Mouse (Mus musculus) induced T-regulatory cell, adult 2 months (primary cell): Measurements from ENCODE around the gene Tuba4a.

ENCODE experiments used
- DNase-seq: peaks from one replicate; pipeline ENCODE4 v3.0.0-alpha.2; 2012; ENCODE audit warnings: low read depth

Gene Tuba4a

GRCm38 (mm10) chr1:75211141-75211708, 8.4 kb downstream of the Tuba4a start:
- DNase-seq, result no peak

GRCm38 (mm10) chr1:75210136-75211087, 9.3 kb downstream of the Tuba4a start, which contains the start of the genes Glb1l and Stk16:
TSS of gene Glb1l (minus strand) at chr1:75210813.
TSS of gene Stk16 (plus strand) at chr1:75210838.
- peak; percentile 98 for DNase-seq

- DNase-seq, result peak; percentile 54
Measured at GRCm38 (mm10) chr1:75208967-75209678, 10.5 kb downstream of the Tuba4a start.

GRCm38 (mm10) chr1:75201236-75201635, 18.4 kb downstream of the Tuba4a start:
- DNase-seq, result no peak

- DNase-seq, result peak; percentile 75
Measured at GRCm38 (mm10) chr1:75192452-75192851, 27.2 kb downstream of the Tuba4a start.

GRCm38 (mm10) chr1:75191622-75192402, 27.9 kb downstream of the Tuba4a start, which contains the start of the genes Ankzf1 and Atg9a:
TSS of gene Ankzf1 (plus strand) at chr1:75192151.
TSS of gene Atg9a (minus strand) at chr1:75192196.
- peak; percentile 98 for DNase-seq

GRCm38 (mm10) chr1:75191258-75191621, 28.4 kb downstream of the Tuba4a start:
- no peak for DNase-seq

GRCm38 (mm10) chr1:75190577-75190976, 29.1 kb downstream of the Tuba4a start:
- no peak for DNase-seq

- DNase-seq, result no peak
Measured at GRCm38 (mm10) chr1:75187914-75188483, 31.7 kb downstream of the Tuba4a start.

GRCm38 (mm10) chr1:75187126-75187525, 32.5 kb downstream of the Tuba4a start:
- DNase-seq, result no peak

GRCm38 (mm10) chr1:75185495-75185894, 34.2 kb downstream of the Tuba4a start:
- DNase-seq, result no peak

- DNase-seq, result peak; percentile 19
Measured at GRCm38 (mm10) chr1:75182160-75182559, 37.5 kb downstream of the Tuba4a start.

- no peak for DNase-seq
Measured at GRCm38 (mm10) chr1:75181377-75181870, 38.2 kb downstream of the Tuba4a start.

- no peak for DNase-seq
Measured at GRCm38 (mm10) chr1:75180741-75181140, 38.9 kb downstream of the Tuba4a start.

- peak; percentile 89 for DNase-seq
Measured at GRCm38 (mm10) chr1:75180105-75180590, 39.5 kb downstream of the Tuba4a start, which contains the start of gene Abcb6. TSS of gene Abcb6 (minus strand) at chr1:75180392.

- DNase-seq, result peak; percentile 49
Measured at GRCm38 (mm10) chr1:75179334-75180104, 40.1 kb downstream of the Tuba4a start.

GRCm38 (mm10) chr1:75168472-75169464, 50.9 kb downstream of the Tuba4a start, which contains the start of gene Zfand2b:
TSS of gene Zfand2b (plus strand) at chr1:75168646.
- peak; percentile 98 for DNase-seq

GRCm38 (mm10) chr1:75168093-75168471, 51.6 kb downstream of the Tuba4a start:
- DNase-seq, result no peak
